Mouse (Mus musculus) lung, postnatal 14 days (tissue): ENCODE results near the gene AW146154.
"Not testable (repeated sequence)": the region's sequence is repeated elsewhere in the genome, so short reads cannot be mapped to it uniquely, and the experiment has no call there.

Experiments
- DNase-seq: peaks from one replicate; pipeline ENCODE4 v3.0.0; 2021

Gene AW146154

DNA sequence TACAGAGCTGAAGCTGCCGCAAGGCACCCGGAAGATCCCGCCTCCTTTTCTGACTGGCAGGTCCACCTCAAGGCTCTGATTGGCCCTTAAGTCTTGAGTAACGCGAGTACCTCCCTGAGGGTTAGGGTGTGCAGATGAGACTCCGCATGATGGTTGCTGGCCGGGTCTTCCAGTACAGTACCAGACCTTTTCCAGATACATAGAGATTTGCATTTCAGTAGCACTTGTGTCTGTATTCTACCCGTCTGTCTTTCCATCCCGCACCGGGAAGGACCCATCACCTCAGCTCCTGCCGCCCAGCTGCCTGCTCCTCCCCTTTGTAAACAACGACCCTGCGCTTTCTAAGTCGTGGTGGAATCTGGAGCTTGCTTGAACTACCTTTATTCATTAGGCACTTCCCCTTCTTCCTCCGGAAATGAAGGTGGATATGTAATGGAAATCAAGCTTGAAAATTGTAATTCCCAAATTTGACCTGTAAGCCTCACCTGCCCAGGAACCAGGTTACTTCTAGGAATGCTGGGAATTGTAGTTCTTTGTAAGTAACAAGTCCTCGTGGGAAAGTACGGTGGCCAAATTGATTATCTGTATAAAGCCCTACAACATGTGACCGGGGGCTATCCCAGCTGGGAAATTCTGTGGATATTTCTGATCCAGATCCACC lies at the start of gene AW146154, which contains the start of gene Gm20449:
Gene AW146154, minus strand, starts transcription at position 502 of the 661 bp plus-strand sequence.
Gene Gm20449, minus strand, starts transcription at position 29 of the 661 bp plus-strand sequence.
- peak; percentile 99 for DNase-seq

DNA sequence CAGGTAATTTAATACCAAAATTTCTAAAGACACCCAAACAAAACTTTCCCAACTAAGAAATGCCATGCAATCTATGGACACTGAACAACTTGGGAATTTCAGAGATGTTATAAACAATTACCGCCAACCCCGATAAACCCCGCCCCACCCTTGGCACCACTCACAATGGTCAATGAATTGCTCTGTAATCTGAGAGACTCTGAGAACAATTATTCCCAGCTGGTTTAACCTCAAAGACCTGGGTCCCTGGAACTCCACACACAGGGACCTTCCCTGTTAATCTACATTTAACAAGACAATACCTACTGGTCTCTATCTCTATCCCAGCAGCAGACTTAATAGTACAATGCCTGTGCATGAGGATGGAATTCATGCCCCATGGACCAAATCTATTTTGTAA lies 13.0 kb upstream of the AW146154 start:
- no peak for DNase-seq

DNA sequence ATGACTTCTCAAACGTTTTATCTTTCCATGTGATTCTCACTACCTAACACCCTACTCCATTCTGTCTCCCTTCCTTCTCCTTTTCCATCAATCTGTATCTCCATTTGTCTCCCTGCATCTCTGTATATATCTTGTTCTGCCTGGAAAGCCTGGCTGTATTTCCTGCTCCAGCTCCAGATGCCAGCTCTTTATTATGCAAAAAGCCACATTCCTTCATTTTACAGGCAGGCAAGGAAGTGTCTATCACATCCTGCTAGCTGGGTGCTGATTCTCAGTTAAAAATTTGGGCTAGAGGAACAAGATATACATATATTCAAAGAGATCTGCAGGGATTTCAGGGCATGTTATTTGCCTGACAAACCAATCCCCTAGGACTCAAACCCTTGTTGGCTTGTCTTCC lies 12.5 kb upstream of the AW146154 start:
- no peak for DNase-seq

- no peak for DNase-seq
Observed at GRCm38 (mm10) chr7:41502402-41502801, 2.7 kb upstream of the AW146154 start.

GRCm38 (mm10) chr7:41500151-41500934 lies 653 bp upstream of the AW146154 start:
- peak; percentile 73 for DNase-seq

GRCm38 (mm10) chr7:41499018-41499388 lies 687 bp downstream of the AW146154 start:
- DNase-seq, result not testable (repeated sequence)

GRCm38 (mm10) chr7:41498464-41498863 lies 1.2 kb downstream of the AW146154 start:
- DNase-seq, result not testable (repeated sequence)

GRCm38 (mm10) chr7:41497871-41498270 lies 1.8 kb downstream of the AW146154 start:
- DNase-seq, result no peak

- no peak for DNase-seq
Observed at GRCm38 (mm10) chr7:41451864-41452263, 47.8 kb downstream of the AW146154 start.

- DNase-seq, result not testable (repeated sequence)
Observed at GRCm38 (mm10) chr7:41448596-41448995, 51.1 kb downstream of the AW146154 start, which contains the start of gene Vmn2r57. Vmn2r57 (minus strand) TSS chr7:41448696.
